Mouse (Mus musculus) 3134 (cell line): ENCODE results near the gene Tnrc6c.

Source experiments
- DNase-seq: peaks from one replicate; pipeline ENCODE4 v3.0.0-alpha.2; 2011; ENCODE audit warnings: low spot score; ENCODE audit not compliant: insufficient read length; ENCODE audit errors: extremely low read depth

The Tnrc6c gene

GRCm38 (mm10) chr11:117667825-117668224 lies 13.7 kb downstream of the Tnrc6c start:
- DNase-seq, result no peak

DNA sequence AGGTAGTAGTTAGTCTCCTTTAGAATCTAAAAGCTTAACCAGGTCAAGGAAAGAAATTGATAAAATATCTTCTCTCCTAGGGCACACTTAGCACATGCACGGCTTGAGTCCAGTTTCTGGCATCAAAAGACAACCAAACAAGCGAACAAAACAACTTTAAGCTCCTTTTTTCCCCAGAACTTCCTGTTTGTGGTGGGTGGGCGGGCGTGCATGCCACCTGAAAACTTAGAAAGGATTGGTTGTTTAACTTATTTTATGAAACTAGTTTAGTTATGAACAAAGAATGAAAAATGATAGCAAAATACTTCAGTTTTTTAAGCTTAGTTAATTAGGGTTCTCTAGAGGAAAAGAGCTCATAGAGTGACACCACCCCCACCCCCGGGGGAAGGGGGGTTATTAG lies 17.5 kb downstream of the Tnrc6c start:
- no peak for DNase-seq

GRCm38 (mm10) chr11:117674531-117674930 lies 20.4 kb downstream of the Tnrc6c start:
- no peak for DNase-seq

DNA sequence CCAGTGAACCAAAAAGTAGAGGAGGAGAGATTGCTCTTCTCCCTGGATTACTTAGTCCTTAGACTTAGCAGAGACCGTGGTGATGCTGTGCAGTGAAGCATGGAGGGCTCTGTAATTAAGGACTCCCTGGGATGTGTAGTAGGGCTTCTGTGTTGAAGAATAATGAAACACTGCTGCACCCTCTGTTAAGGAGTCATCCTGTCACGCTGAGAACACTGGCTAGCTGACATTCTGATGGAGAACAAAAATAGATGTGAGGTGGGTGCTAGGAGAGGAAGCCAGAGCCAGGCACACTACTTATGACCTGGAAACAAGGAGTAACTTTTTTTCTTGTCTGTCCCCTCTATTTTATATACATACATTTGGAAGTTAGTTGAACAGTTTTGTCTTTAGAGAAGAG lies 22.6 kb downstream of the Tnrc6c start:
- no peak for DNase-seq

- no peak for DNase-seq
Measured at GRCm38 (mm10) chr11:117677111-117677510, 23.0 kb downstream of the Tnrc6c start.

DNA sequence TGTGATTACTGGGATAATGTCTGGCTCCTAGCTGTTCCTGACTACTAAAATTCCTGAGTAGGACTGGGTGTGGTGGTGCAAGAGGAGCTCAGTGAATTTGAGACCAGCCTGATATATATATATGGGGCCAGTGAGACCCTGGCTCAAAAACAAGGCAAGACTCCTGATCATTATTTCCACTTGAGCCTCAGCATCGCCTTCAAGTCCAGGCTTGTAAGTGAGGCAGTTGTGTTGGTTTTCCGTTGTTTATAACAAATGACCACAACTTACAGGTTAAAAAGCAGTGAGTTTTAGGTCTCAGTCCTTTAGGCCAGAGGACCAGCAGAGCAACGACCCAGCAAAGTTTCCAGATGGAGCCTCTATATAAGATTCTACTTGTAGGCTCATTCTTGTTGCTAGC lies 23.5 kb downstream of the Tnrc6c start:
- no peak for DNase-seq

DNA sequence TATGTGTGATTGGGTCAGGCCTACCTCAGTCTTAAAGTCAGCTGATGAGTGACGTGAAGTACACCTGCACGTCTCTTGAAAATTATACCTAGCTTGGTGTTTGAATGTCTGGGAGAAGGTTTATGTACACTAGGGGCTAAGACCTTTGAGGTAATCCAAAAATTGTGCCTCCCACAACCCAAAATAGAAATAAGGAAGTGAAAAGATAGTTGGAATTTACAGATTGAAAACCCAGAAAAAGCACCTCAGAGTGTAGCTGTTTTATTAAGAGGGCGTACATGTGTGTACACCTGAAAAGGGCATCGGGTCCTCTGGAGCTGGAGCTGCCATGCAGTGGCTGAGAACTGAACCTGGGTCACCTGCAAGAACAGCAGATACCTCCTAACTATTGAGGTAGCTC lies 24.1 kb downstream of the Tnrc6c start:
- DNase-seq, result no peak

DNA sequence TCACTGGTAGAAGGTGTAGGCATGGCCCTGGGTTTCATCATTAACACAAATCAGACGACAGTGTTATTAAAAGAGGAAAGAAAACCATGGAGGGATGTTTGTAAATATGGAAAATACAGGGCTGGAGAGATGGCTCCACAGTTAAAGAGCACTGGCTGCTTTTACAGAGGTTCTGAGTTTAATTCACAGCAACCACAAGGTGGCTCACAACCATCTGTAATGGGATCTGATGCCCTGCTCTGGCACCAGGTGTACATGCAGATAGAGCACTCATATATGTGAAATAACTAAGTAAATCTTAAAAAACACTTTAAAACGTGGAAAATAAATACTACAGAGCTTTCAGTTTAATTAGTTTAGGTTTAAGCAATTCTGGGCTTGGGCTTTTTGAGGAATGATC lies 24.7 kb downstream of the Tnrc6c start:
- DNase-seq, result no peak

GRCm38 (mm10) chr11:117684640-117685039 lies 30.6 kb downstream of the Tnrc6c start:
- DNase-seq, result no peak

GRCm38 (mm10) chr11:117685461-117685860 lies 31.4 kb downstream of the Tnrc6c start:
- DNase-seq, result no peak

GRCm38 (mm10) chr11:117686021-117686420 lies 31.9 kb downstream of the Tnrc6c start:
- no peak for DNase-seq

DNA sequence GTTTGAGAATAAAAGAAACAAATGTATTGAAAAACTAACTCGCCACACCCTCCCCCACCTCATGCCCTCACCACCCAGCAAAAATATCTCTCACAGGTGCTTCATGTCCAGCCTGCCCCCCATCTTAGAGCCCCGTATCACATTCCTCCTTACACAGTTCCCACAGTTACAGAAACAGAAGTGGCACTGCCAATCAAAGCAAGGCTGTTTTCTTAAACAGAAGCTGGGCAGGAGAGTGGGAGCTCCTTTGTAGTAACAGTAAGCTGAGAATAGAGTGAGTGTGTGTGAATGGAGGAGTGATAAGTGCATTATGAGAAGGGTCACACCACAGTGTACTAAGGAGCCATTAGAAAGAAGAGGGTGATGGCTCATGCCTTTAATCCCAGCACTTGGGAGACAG lies 34.5 kb downstream of the Tnrc6c start:
- DNase-seq, result no peak

DNA sequence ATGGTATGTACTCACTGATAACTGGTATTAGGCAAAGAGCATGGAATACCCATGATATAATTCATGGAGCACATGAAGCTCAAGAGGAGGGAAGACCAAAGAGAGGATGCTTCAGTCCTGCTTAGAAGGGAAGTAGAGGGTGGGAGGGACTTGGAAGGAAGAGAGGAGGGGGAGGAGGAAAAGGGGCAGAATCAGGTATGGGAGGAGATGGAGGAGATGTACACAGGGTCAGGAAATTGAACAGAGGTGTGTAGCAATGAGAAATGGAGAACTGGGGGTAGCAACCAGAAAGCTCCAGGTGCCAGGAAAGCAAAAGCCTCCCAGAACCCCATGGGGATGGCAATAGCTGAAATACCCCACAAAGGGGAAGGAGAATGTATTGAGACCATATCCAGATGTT lies 37.2 kb downstream of the Tnrc6c start:
- DNase-seq, result no peak

DNA sequence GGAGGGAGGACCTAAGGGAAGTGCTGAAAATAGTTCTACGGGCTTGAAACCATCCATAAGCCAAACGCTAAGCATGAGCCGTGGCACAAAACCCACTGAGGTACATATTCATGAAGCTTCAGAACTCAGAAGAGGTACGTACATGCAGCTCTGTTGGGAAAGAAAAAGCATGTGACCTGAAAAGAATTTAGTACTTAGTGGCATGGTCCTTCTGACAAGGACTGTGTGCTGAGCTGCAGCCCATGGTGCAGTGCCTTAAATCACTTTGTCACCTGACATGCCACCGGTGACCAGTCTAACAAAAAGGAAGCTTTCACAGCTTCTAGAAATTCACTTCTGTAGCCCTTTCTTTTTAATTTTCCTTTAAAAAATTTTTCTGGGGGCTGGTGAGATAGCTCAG lies 40.0 kb downstream of the Tnrc6c start:
- no peak for DNase-seq

DNA sequence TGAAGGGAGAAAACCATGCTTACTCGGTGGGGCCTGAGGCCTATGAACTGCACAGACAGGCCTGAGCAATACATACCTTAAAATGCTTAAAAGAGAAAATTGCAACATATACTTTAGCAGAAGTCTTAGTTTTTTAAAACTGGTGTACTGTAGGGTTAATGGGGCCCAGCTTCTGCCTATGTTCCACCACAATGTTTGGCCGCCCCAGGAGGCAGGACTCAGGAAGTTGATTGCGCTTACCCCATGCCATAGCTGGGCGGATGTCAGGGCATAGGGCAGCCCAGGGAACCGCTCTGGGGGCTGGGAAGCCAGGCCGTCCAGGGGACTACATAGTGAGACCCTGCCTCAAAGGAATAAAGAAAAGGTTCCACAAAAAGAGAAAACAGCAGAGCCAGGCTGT lies 42.5 kb downstream of the Tnrc6c start:
- DNase-seq, result no peak

DNA sequence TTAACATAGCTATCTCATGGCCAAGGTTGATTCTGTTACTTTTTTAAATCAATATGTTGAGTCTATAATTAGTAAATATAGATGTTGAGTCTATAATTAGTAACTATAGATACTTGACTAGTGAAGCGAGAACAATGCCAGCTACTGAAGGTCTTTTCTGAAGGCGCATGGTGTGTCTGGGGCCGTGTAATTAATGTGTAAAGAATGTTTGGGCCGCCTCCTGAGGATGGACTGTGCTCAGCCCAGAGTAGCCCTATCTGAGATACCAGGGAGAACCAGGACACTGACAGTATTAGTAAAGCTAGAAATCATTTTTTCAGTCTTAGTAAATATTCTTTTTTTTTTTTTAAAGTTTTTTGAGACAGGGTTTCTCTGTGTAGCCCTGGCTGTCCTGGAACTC lies 46.8 kb downstream of the Tnrc6c start:
- DNase-seq, result no peak

DNA sequence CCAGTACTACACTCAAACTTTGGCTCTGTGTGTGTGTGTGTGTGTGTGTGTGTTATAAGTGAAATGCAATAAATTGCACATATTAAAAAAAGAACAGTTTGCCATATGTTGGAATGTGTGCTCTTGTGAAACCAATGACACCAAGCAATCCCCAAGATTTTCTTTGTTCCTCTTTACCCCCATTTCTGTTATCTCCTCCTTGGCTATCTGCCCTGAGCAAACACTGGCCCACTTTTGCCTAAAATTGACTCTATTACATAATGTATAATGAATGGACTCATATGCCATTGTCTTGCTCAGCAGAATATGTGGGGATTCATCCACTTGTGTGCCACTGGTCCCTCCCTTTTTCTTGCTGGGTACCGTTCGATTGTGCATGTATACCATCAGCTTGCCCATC lies 52.2 kb downstream of the Tnrc6c start:
- DNase-seq, result no peak

DNA sequence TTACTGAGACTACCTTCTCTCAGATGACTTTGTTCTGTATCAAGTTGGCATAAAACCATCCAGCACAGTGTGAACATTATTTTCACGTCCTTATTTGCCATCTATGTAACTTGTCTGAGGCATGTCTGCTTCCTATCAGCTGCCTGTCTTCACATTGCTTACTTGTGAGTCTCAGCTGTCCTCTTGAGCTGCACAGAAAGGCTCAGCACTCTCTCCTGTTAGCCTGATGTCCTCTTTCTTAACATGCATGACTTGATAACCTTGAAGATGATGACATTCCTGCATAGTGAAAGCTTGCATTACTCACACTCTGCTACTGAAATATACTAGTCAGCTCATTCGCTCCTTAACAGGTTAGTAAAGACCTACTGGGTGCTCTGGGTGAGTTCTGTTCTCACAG lies 53.1 kb downstream of the Tnrc6c start:
- no peak for DNase-seq

GRCm38 (mm10) chr11:117709308-117709707 lies 55.2 kb downstream of the Tnrc6c start:
- DNase-seq, result no peak

DNA sequence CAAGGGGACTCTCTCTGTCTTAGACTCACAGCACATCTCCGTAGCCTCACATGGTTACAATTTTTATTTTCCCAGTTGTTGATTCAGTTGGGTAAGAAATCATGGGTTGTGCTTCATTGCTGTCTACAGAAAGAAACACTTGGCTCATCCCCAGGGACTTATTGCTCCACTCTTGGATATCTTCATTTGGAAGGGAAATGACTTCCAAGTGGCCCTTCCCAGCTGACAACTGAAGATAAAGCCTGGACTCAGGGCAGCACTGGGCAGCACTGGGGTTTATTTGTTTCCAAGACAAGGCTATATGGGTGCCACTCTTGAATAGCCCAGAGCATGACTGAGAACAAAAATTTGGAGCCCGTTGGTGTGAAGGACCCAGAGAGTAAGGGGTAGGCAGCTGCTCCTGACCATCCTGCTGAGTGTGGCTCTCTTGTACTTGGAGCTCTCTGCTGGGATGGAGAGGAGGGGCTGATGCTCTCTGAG lies 56.8 kb downstream of the Tnrc6c start:
- no peak for DNase-seq

DNA sequence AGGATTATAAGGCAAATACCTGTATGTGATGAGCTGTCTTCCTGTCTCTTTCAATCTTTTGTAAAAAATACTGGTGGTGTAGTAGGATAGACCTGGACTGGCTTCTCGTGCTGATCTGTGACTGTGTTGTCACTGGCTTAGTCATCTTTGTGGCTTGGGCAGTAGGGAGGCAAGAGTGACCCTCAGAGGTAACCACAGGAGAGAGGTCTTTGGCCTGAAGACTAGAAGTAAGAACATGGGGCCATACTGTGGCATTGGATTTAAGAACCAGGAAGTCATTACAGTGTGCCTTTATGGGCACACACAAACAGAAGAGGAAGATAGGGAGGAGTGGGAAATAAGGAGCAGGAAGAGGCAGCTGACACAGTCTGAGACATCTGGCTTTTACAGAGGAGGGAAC lies 58.0 kb downstream of the Tnrc6c start:
- DNase-seq, result no peak

GRCm38 (mm10) chr11:117713375-117713774 lies 59.3 kb downstream of the Tnrc6c start:
- DNase-seq, result no peak

GRCm38 (mm10) chr11:117718838-117719237 lies 64.7 kb downstream of the Tnrc6c start:
- no peak for DNase-seq
